Mouse (Mus musculus) adrenal gland, postnatal 4 days (tissue): ENCODE measurements at regions not wholly inside any gene's neighbourhood (a gene's known extent, or its start where the extent isn't known, plus 50 kb on each side); places are given as distances from the start of the nearest gene placed in this dataset.

Experiments
- DNase-seq, 2 experiments: peaks; one replicate each; pipeline ENCODE4 v3.0.0; 2021 to 2022; ENCODE audit warnings: low spot score in 2 of 2, mixed read lengths in 2 of 2

GRCm38 (mm10) chr17:47983286-47983685 is 54.8 kb downstream of the 1700122O11Rik start:
- DNase-seq: no peak

- no peak for DNase-seq
Observed at GRCm38 (mm10) chr17:47981556-47982027, 56.5 kb downstream of the 1700122O11Rik start.

GRCm38 (mm10) chr17:47979266-47979665 is 54.8 kb upstream of the Foxp4 start:
- no peak for DNase-seq

- no peak for DNase-seq
Observed at GRCm38 (mm10) chr17:47978404-47979030, 54.1 kb upstream of the Foxp4 start.

GRCm38 (mm10) chr17:47978001-47978400 is 53.6 kb upstream of the Foxp4 start:
- DNase-seq: no peak

GRCm38 (mm10) chr17:47976999-47977357 is 52.5 kb upstream of the Foxp4 start:
- DNase-seq: no peak

- DNase-seq: peak; percentile 38 to 47
Observed at GRCm38 (mm10) chr17:47976061-47976998, 51.9 kb upstream of the Foxp4 start.

- DNase-seq: no peak
Observed at GRCm38 (mm10) chr17:47975281-47976060, 51.0 kb upstream of the Foxp4 start.

- DNase-seq: no peak
Observed at GRCm38 (mm10) chr17:47974503-47974902, 50.1 kb upstream of the Foxp4 start.
